Mouse (Mus musculus): ENCODE results near the gene Rc3h2. TPM values are rescaled to one million over a fixed set of nuclear protein-coding genes. Genes with fewer than 3 reads are reported as not detected.

Gene Rc3h2
- total RNA-seq (2014; rRNA removed; ENCODE audit: low replicate concordance) (24.7 and 30.8 TPM in 2 replicates), polyA plus RNA-seq (2015; fragmentation: Nextera tagmentation; extraction: Ambion mirVana) (5.6 and 6.0 TPM in 2 replicates)

DNA sequence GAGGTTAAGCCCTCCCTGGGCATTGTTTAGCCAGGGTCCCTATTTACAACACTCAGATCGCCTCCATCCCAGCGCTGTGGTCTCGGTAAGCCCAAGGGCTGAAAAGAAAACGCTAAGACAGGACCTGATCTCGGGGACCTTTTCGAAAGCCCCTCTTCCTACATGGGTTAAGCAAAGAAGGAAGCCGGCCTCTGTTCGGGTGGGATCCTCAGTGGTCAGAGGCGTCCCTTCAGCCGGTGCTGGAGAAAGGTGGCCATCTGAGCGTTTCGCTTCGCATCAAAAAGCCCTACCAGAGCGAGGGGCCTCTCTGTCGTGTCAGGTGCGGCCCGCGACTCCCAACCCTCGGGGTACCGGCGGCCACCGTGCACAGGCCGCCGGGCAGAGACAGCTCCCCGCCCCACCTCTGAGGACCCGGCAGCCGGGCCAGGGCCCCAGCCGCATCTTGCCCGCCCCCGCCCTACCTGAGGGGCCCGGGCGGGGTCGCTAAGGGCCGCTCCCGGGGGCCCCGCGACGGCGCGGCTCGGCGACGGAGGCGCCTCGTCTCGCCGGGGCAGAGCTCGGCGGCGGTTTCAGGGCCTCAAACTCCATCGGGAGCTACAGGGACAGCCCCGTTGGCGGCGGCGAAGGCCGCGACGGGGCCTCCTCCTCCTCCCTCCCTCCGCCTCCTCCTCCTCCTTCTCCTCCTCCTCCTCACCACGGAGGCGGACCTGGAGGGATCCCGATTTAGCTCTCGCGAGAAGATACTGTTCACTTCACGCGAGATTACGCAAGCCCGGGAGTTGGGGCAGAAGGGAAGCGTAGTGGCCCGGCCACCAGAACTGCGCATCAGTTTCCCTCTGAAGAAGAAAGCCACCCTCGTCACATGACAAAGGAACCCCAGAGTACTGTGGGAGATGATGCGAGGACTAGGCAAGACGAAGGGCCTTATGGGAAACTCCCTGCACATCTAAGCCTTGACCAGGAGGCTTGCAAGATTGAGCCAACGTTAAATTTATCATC lies at the start of gene Rc3h2:
Gene Rc3h2, minus strand, starts transcription at position 598 of the 999 bp plus-strand sequence.
- Histone ChIP-seq H3K4me2 (ENCODE audit: low read depth, low read length) (peak within 1 kb of the TSS; percentile 78), H3K4me1 (ENCODE audit: control insufficient read depth, insufficient read depth) (peaks cover 7% of the 10 kb centered on the region), H3K9me3 (replicated peaks; ENCODE audit: control insufficient read depth, low read length) (no peaks in the 10 kb centered on the region), H3K27ac (ENCODE audit: low read depth) (peak within 1 kb of the TSS; percentile 88), H3K9ac (replicated peaks; ENCODE audit: low read depth, low read length) (peak within 1 kb of the TSS; percentile 97), H3K4me3 (ENCODE audit: low read depth, low read length) (peak within 1 kb of the TSS; percentile 94), H3K36me3 (replicated peaks; ENCODE audit: control insufficient read depth, insufficient read depth, low read length) (no peaks in the 10 kb centered on the region; the same call in 1 of the 2 replicates), H3K27me3 (ENCODE audit: control insufficient read depth, insufficient read depth, low read length) (no peaks in the 10 kb centered on the region)
- TF ChIP-seq EP300 (IDR thresholded peaks at IDR 0.05; ENCODE audit: low read depth) (peak; percentile 76; the same call in 1 of the 2 replicates), CTCF (IDR thresholded peaks at IDR 0.05; ENCODE audit: low read depth) (no peak)
- DNase-seq (ENCODE audit: low spot score) (peak; percentile 98), ATAC-seq (ENCODE audit: insufficient read depth, low read depth) (peak; percentile 98)
- under 1% methylated on average over 62 of the region's 75 CpGs for WGBS

DNA sequence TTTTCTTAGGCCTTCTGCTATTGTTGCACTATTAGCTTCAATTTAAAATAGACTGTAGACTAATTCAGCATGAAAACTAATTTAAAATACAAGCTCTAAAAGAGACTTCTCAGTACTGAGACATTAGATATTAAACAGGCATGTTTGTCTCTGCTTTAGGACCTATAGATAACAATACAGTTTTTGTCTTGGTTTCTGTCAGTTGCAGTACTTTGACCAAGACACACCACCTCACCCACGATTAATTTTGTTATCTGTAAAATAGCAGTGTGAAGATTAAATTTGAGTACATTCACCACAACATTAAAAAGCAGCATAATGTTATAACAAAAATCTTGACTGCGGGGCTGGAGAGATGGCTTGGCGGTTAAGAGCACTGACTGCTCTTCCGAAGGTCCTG lies 43.6 kb upstream of the Rc3h2 start:
- Histone ChIP-seq H3K4me1 (ENCODE audit: control insufficient read depth, insufficient read depth) (no peaks in the 10 kb centered on the region), H3K27ac (ENCODE audit: low read depth) (no peak overlapping the region), H3K4me3 (ENCODE audit: low read depth, low read length) (no peak overlapping the region), H3K9me3 (replicated peaks; ENCODE audit: control insufficient read depth, low read length) (no peaks in the 10 kb centered on the region), H3K4me2 (ENCODE audit: low read depth, low read length) (no peak overlapping the region), H3K27me3 (ENCODE audit: control insufficient read depth, insufficient read depth, low read length) (no peaks in the 10 kb centered on the region), H3K36me3 (replicated peaks; ENCODE audit: control insufficient read depth, insufficient read depth, low read length) (peaks cover 12% of the 10 kb centered on the region; the same call in 1 of the 2 replicates), H3K9ac (replicated peaks; ENCODE audit: low read depth, low read length) (no peak overlapping the region)
- DNase-seq (ENCODE audit: low spot score) (no peak), ATAC-seq (ENCODE audit: insufficient read depth, low read depth) (no peak)
- WGBS = 86% methylated on average over 4 of the region's 4 CpGs
- no peak for TF ChIP-seq EP300 (IDR thresholded peaks at IDR 0.05; ENCODE audit: low read depth)
- no peak for TF ChIP-seq CTCF (IDR thresholded peaks at IDR 0.05; ENCODE audit: low read depth)

DNA sequence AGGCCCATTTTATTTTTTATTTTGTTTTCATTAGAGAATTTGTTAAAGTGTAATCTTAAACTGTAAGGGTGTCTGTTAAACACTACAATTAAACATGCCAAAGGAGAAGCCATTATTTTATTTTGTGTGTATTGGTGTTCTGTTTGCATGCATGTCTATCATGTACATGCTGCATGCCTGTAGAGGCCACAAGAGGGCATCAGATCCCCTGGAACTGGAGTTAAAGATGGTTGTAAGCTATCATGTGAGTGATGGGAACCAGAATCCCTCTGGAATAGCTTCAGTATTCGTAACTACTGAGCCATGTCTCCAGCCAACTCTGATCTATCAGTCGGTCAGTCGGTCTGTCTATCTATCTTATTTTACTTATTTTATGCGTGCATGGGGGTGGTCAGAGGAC lies 38.0 kb upstream of the Rc3h2 start:
- WGBS = 95% methylated on average over 4 of the region's 4 CpGs
- H3K27me3 ChIP-seq (ENCODE audit: control insufficient read depth, insufficient read depth, low read length) = no peaks in the 10 kb centered on the region
- H3K4me1 ChIP-seq (ENCODE audit: control insufficient read depth, insufficient read depth) = no peaks in the 10 kb centered on the region
- TF ChIP-seq CTCF (IDR thresholded peaks at IDR 0.05; ENCODE audit: low read depth) (no peak), EP300 (IDR thresholded peaks at IDR 0.05; ENCODE audit: low read depth) (no peak)
- no peaks in the 10 kb centered on the region for H3K36me3 ChIP-seq (replicated peaks; ENCODE audit: control insufficient read depth, insufficient read depth, low read length)
- no peak overlapping the region for H3K27ac ChIP-seq (ENCODE audit: low read depth)
- ATAC-seq (ENCODE audit: insufficient read depth, low read depth) (no peak), DNase-seq (ENCODE audit: low spot score) (no peak)
- no peak overlapping the region for H3K9ac ChIP-seq (replicated peaks; ENCODE audit: low read depth, low read length)
- no peak overlapping the region for H3K4me2 ChIP-seq (ENCODE audit: low read depth, low read length)
- no peak overlapping the region for H3K4me3 ChIP-seq (ENCODE audit: low read depth, low read length)
- no peaks in the 10 kb centered on the region for H3K9me3 ChIP-seq (replicated peaks; ENCODE audit: control insufficient read depth, low read length)

DNA sequence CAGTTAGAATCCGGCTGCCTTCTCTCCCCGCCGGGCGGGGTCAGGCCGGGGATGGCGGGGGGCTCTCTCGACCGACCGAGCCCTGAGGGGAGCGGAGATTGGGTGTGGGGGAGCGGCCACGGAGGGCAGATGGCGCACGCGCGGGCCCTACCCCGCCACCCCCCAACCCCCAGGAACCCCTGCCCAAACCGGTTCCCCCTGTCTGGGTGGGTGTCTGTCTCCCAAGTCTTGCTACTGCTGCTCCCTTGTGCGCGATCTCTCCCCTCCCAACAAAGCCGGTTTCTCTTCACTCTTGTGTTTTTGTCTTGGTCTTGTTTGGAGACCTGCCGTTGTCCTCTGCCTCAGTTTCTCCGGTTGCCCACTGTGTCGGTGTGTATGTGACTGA lies 29.7 kb upstream of the Rc3h2 start:
- ATAC-seq (ENCODE audit: insufficient read depth, low read depth) = peak; percentile 74
- H3K27me3 ChIP-seq (ENCODE audit: control insufficient read depth, insufficient read depth, low read length) = no peaks in the 10 kb centered on the region
- H3K9me3 ChIP-seq (replicated peaks; ENCODE audit: control insufficient read depth, low read length) = no peaks in the 10 kb centered on the region
- peak overlapping the region; percentile 76 for H3K27ac ChIP-seq (ENCODE audit: low read depth)
- H3K4me2 ChIP-seq (ENCODE audit: low read depth, low read length) = peak overlapping the region; percentile 76
- no peak for DNase-seq (ENCODE audit: low spot score)
- no peak; the same call in 1 of the 2 replicates for TF ChIP-seq EP300 (IDR thresholded peaks at IDR 0.05; ENCODE audit: low read depth)
- no peak for TF ChIP-seq CTCF (IDR thresholded peaks at IDR 0.05; ENCODE audit: low read depth)
- H3K4me1 ChIP-seq (ENCODE audit: control insufficient read depth, insufficient read depth) = no peaks in the 10 kb centered on the region
- H3K4me3 ChIP-seq (ENCODE audit: low read depth, low read length) = peak overlapping the region; percentile 82
- under 1% methylated on average over 20 of the region's 24 CpGs for WGBS
- no peaks in the 10 kb centered on the region for H3K36me3 ChIP-seq (replicated peaks; ENCODE audit: control insufficient read depth, insufficient read depth, low read length)
- peak overlapping the region; percentile 94 for H3K9ac ChIP-seq (replicated peaks; ENCODE audit: low read depth, low read length)

DNA sequence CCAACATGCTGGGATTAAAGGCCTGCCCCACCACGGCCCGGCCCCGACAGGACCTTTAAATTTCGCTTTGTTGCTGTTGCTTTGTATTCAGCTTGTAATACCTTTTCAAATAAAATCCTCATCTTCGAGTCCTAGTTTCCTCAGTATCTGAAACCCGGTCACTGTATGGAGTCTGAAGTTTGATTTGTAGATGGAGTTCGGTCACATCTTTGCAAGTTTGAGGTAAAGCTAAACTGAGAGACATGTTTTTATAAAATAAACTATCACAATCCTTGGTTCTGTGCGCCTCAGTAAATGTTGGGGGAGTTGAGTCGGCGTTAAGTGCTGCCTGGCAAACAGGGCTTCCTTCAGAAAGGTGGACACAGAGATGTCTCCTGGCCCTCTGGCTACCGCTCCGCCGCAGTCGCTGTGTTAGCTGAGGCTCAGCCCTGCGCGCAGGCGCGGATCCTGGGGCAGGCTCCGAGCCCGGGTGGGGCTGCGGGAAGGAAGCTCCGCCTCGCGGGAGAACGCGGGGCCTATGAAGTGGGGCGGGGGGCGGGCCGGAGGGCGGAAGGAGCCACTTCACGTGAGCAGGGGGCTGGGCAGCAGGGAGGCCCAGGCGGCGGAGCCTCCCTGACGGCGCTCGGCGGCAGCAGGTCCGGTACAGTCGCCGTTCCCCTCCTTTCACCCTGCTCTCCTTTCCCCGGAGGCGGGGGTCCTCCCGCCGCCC lies 29.1 kb upstream of the Rc3h2 start:
- 8% methylated on average over 32 of the region's 44 CpGs for WGBS
- ATAC-seq (ENCODE audit: insufficient read depth, low read depth) = peak; percentile 99

More for the DNA sequence above, 29.1 kb upstream of the Rc3h2 start:
- Histone ChIP-seq H3K4me3 (ENCODE audit: low read depth, low read length) (peak overlapping the region; percentile 82), H3K9ac (replicated peaks; ENCODE audit: low read depth, low read length) (peak overlapping the region; percentile 94), H3K9me3 (replicated peaks; ENCODE audit: control insufficient read depth, low read length) (no peaks in the 10 kb centered on the region), H3K36me3 (replicated peaks; ENCODE audit: control insufficient read depth, insufficient read depth, low read length) (no peaks in the 10 kb centered on the region), H3K4me2 (ENCODE audit: low read depth, low read length) (peak overlapping the region; percentile 76), H3K27me3 (ENCODE audit: control insufficient read depth, insufficient read depth, low read length) (no peaks in the 10 kb centered on the region), H3K27ac (ENCODE audit: low read depth) (peak overlapping the region; percentile 76), H3K4me1 (ENCODE audit: control insufficient read depth, insufficient read depth) (no peaks in the 10 kb centered on the region)
- DNase-seq (ENCODE audit: low spot score) = peak; percentile 92
- peak; percentile 18; the same call in 1 of the 2 replicates for TF ChIP-seq EP300 (IDR thresholded peaks at IDR 0.05; ENCODE audit: low read depth)
- TF ChIP-seq CTCF (IDR thresholded peaks at IDR 0.05; ENCODE audit: low read depth) = no peak

Measured in heart, postnatal 0 days (tissue).